In genomic region chr14:15410686-15411534, GRCm38 (mm10) we compare ENCODE assay signal across 13 mouse cellular contexts. TPM values are rescaled to one million over a fixed set of nuclear protein-coding genes. Genes with fewer than 3 reads are reported as not detected.
DNase-seq lines count a peak whose midpoint lies in the region; ATAC-seq lines count a peak whose summit lies in the region.
"Had no signal": no experiment of that assay in that cellular context is flagged by ENCODE, and none has a peak within 500 bp of the region (broad histone marks: within the 10 kb centered on the region; RNA-seq: fewer than 3 reads in every experiment).

No protein-coding gene starts in this region.

- no peak overlapping the region for H3K9ac ChIP-seq in liver, embryonic 11.5 days (ENCODE audit: low read depth, low read length)
- H3K9ac ChIP-seq: limb, embryonic 15.5 days; neural tube, embryonic 12.5 days had no signal

- H3K4me1 ChIP-seq in liver, embryonic 11.5 days (replicated peaks; ENCODE audit: control insufficient read depth, insufficient read depth, low read length), result no peaks in the 10 kb centered on the region
- H3K4me1 ChIP-seq: limb, embryonic 15.5 days; neural tube, embryonic 12.5 days had no signal

- H3K36me3 ChIP-seq in liver, embryonic 11.5 days (ENCODE audit: control insufficient read depth, insufficient read depth, low read length), result no peaks in the 10 kb centered on the region
- H3K36me3 ChIP-seq: limb, embryonic 15.5 days; neural tube, embryonic 12.5 days had no signal

- 73% methylated on average over 8 of the region's 8 CpGs for WGBS in liver, embryonic 11.5 days

- H3K9me3 ChIP-seq in liver, embryonic 11.5 days (ENCODE audit: control insufficient read depth, low read length), result no peaks in the 10 kb centered on the region
- H3K9me3 ChIP-seq: limb, embryonic 15.5 days; neural tube, embryonic 12.5 days had no signal

- H3K27ac ChIP-seq in liver, embryonic 11.5 days (ENCODE audit: low read depth, low read length), result no peak overlapping the region
- H3K27ac ChIP-seq: limb, embryonic 15.5 days; neural tube, embryonic 12.5 days had no signal

- no peak overlapping the region for H3K4me2 ChIP-seq in liver, embryonic 11.5 days
- H3K4me2 ChIP-seq: limb, embryonic 15.5 days; neural tube, embryonic 12.5 days had no signal

- peak; percentile 20 for DNase-seq in layer of hippocampus, adult 11-12 months (ENCODE audit: low spot score)
- DNase-seq in layer of hippocampus, adult 9-10 months (ENCODE audit: low spot score), result no peak
- DNase-seq in cerebellum, adult 8-10 months, result peak; percentile 52
- peak; percentile 77 to 82 for DNase-seq in frontal cortex, postnatal 36 days (ENCODE audit: low spot score in 2 of 2)
- DNase-seq in right cerebral cortex, adult 2 months (ENCODE audit: low spot score in 2 of 2), result peak; percentile 69 to 71
- DNase-seq in spleen, postnatal 14 days (ENCODE audit: low spot score in 2 of 2), result no peak
- DNase-seq in liver, embryonic 11.5 days (ENCODE audit: low spot score), result no peak
- DNase-seq in liver, result no peak
- DNase-seq: adrenal gland, adult 8-10 months; gastrocnemius, postnatal 25 days; spleen, adult 18-20 months had no signal

- ATAC-seq in liver, embryonic 11.5 days (replicated peaks; ENCODE audit: low FRiP score), result no peak

- no peak overlapping the region for H3K4me3 ChIP-seq in liver, embryonic 11.5 days (ENCODE audit: low read depth, low read length)
- H3K4me3 ChIP-seq: limb, embryonic 15.5 days; neural tube, embryonic 12.5 days had no signal

- H3K27me3 ChIP-seq in liver, embryonic 11.5 days (replicated peaks; ENCODE audit: control insufficient read depth, insufficient read depth, low read length), result no peaks in the 10 kb centered on the region
- H3K27me3 ChIP-seq: limb, embryonic 15.5 days; neural tube, embryonic 12.5 days had no signal

RNA-seq across cellular contexts. Expression of gene Lrrc3b, which starts 27.9 kb away (rescaled TPM):
- 1.6 and 2.2 TPM in 2 replicates for polyA plus RNA-seq in liver, embryonic 11.5 days (2014; fragmentation: Nextera tagmentation; extraction: Ambion mirVana)

Comparison
In these comparisons a context has a peak if more than half of its experiments do, and no peak if none do; other contexts are left out.
1. DNase-seq: peak in layer of hippocampus, adult 11-12 months (single experiment), cerebellum, adult 8-10 months (single experiment), frontal cortex, postnatal 36 days (2 of 2) and right cerebral cortex, adult 2 months (2 of 2); none in layer of hippocampus, adult 9-10 months (single experiment), spleen, postnatal 14 days (0 of 2), liver, embryonic 11.5 days (single experiment) and liver (single experiment).